Mouse (Mus musculus) bone marrow macrophage, adult 2 months (primary cell): Measurements from ENCODE around the gene Fam131b.

Experiments
- CTCF ChIP-seq: IDR thresholded peaks from 2 replicates; pipeline ENCODE4 v1.5.1; 2012; ENCODE audit warnings: low read depth, mild to moderate bottlenecking, low read length, moderate library complexity
- POLR2A ChIP-seq: IDR thresholded peaks from 2 replicates; pipeline ENCODE4 v1.6.1; 2012; ENCODE audit warnings: mild to moderate bottlenecking, low read depth, low read length, borderline replicate concordance

DNA sequence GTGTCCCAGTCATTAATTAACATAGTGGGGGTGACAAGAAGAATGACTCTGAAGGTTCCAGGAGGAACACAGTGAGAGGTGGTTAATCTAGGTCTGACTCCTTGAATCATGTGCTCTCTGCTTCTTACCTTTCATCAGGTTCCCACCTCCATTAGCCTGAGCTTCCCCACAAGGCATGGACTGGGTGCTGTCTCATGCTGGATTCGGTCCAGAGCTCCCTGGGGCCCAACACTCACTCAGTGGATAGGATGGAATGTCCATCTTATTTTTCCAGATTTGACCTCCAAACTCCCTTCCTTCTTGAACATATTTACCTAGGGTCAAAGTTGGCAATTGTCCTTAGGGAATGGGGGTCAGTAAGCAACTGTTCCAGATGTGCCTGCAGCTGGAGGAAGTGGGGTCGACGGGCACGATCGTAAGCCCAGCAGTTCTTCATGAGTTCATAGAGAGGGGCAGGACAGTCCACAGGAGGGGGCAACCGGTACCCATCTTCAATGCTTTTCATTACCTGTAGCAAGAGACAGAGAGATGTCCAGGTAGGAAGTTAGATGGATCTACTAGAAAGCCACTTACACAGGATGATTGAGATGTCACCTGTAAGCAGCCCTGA lies 35.9 kb upstream of the Fam131b start:
- TF ChIP-seq POLR2A: no peak
- no peak for TF ChIP-seq CTCF
